Mouse (Mus musculus) thymus, postnatal 4 days (tissue): ENCODE results near the gene Xpnpep2.

ENCODE experiments used
- DNase-seq: peaks from one replicate; pipeline ENCODE4 v3.0.0; 2021

Gene Xpnpep2

DNA sequence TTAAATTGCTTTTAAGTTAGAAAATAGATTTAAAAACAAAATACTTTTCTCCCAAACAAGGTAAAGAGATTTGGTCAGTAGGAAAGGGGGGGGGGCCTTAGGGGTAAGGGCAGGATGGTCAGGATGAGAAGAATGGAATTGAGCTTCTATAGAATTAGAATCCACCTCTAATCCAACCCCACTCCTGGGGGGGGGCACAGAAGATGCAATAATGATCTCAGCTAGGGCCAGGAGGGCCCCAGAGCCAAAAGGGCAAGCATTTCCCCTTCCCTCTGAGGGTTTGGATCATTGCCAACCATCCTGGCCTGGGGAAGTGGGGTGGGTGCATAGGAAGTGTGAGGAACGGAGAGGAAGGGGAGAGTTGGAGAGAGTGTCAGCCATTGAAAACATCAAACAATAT lies 61.8 kb downstream of the Xpnpep2 start:
- DNase-seq, result no peak

DNA sequence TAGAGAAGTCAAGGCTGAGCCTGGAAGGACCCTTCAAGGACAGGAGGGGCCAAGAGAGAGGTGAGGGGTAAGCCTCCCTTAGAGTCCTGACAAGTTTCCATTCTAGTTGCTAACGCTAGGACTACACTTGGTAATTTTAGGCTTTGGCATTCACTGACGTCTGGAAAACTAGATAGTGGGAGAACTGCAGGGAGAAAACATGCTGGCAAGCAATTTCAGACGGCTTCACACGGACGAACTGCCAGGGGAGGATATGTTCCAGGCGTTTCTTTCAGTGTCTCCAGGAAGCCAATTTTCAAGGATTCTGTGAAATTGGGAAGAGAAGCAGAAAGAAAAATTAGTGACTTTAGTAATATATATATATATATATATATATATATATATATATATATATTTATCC lies 73.3 kb downstream of the Xpnpep2 start:
- no peak for DNase-seq

DNA sequence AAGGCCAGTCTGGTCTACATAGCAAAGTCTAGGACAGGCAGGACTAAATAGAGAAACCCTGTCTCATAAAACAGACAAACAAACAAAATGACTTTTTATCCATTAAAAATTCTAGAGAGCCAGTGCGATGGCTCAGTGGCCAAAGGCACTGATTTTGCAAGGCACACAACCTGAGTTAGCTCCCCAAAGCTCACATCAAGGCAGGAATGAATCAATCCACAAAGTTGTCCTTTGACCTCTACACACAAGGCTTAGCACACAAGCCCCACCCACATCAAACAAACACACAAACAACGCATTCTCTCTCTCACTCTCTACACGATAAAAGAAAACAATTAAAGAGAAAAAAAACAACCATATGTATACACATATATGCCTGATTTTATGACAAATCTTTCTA lies 76.2 kb downstream of the Xpnpep2 start:
- no peak for DNase-seq
